Mouse (Mus musculus): Measurements from ENCODE around the gene Tgm4.

- TF ChIP-seq POLR2A (IDR thresholded peaks at IDR 0.05; ENCODE audit: borderline replicate concordance, extremely low read depth, insufficient read depth, insufficient read length, poor library complexity, severe bottlenecking) (no peak), CTCF (IDR thresholded peaks at IDR 0.05; ENCODE audit: borderline replicate concordance, extremely low read depth, insufficient read depth, insufficient read length) (no peak)
Measured at GRCm38 (mm10) chr9:123085373-123085772, 50.8 kb downstream of the Tgm4 start.
